9 mouse cellular contexts compared by ENCODE assay signal in the genomic region with DNA sequence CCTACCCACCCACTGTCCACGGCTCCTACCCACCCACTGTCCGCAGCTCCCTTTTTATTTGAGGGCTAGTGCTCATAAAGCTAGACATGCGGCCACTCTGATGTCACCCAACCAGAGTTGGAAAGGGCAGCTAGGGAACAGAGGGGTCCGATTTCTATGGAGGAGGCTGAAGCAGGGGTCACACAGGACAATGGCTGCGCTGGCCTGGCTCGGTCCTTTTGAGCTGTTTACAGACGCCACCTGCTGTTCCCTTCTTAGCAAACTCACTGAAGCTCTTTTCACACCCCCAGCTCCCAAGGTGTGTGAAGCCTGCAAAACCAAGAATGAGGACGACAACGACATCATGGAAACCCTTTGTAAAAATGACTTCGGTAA. TPM values are rescaled to one million over a fixed set of nuclear protein-coding genes. Genes with fewer than 3 reads are reported as not detected.
DNase-seq lines count a peak whose midpoint lies in the region; ATAC-seq and TF ChIP-seq lines count a peak whose summit lies in the region.
"Had no signal": no experiment of that assay in that cellular context is flagged by ENCODE, and none has a peak within 500 bp of the region (broad histone marks: within the 10 kb centered on the region; RNA-seq: fewer than 3 reads in every experiment).

No protein-coding gene starts in this region.

- no peaks in the 10 kb centered on the region for H3K9me3 ChIP-seq in heart, embryonic 11.5 days (replicated peaks; ENCODE audit: control insufficient read depth, low read length)
- H3K9me3 ChIP-seq in heart, embryonic 10.5 days: no peaks in the 10 kb centered on the region
- no peaks in the 10 kb centered on the region for H3K9me3 ChIP-seq in hindbrain, embryonic 10.5 days
- H3K9me3 ChIP-seq in midbrain, embryonic 12.5 days: no peaks in the 10 kb centered on the region

- no peak for TF ChIP-seq POLR2A in brain, embryonic 14.5 days (IDR thresholded peaks at IDR 0.05; ENCODE audit: borderline replicate concordance, extremely low read depth, insufficient read depth, insufficient read length, poor library complexity, severe bottlenecking)

- no peak for DNase-seq in heart, embryonic 10.5 days (ENCODE audit: low spot score)
- DNase-seq in brain, embryonic 14.5 days (ENCODE audit: low read depth): peak; percentile 67
- peak; percentile 77 for DNase-seq in hindbrain, embryonic 10.5 days (ENCODE audit: low spot score)
- no peak for DNase-seq in MN1 (ENCODE audit: low spot score)
- no peak for DNase-seq in spleen, postnatal 10 days (ENCODE audit: low spot score in 2 of 2)
- DNase-seq in cerebellum, adult 8-10 months: no peak
- DNase-seq: adrenal gland, postnatal 14 days had no signal

- peaks cover 7% of the 10 kb centered on the region; the same call in 1 of the 2 replicates for H3K4me1 ChIP-seq in heart, embryonic 11.5 days (ENCODE audit: control insufficient read depth, insufficient read depth, low read length)
- H3K4me1 ChIP-seq in heart, embryonic 10.5 days: peaks cover 34% of the 10 kb centered on the region
- peaks cover 71% of the 10 kb centered on the region for H3K4me1 ChIP-seq in hindbrain, embryonic 10.5 days (replicated peaks)
- H3K4me1 ChIP-seq in midbrain, embryonic 12.5 days: peaks cover 39% of the 10 kb centered on the region

- TF ChIP-seq CTCF in brain, embryonic 14.5 days (IDR thresholded peaks at IDR 0.05; ENCODE audit: borderline replicate concordance, extremely low read depth, insufficient read depth, insufficient read length): peak; percentile 19; the same call in 1 of the 2 replicates

- no peak overlapping the region for H3K9ac ChIP-seq in heart, embryonic 11.5 days (ENCODE audit: low read depth, low read length)
- peak overlapping the region; percentile 44; the same call in 1 of the 2 replicates for H3K9ac ChIP-seq in midbrain, embryonic 12.5 days (replicated peaks)

- H3K4me2 ChIP-seq in heart, embryonic 11.5 days: peak overlapping the region; percentile 23; the same call in 1 of the 2 replicates
- H3K4me2 ChIP-seq in midbrain, embryonic 12.5 days (replicated peaks): peak overlapping the region; percentile 86

- 20% methylated on average over 10 of the region's 10 CpGs for WGBS in heart, embryonic 11.5 days (ENCODE audit: insufficient replicate concordance)
- WGBS in heart, embryonic 10.5 days: 22% methylated on average over 10 of the region's 10 CpGs
- 8% methylated on average over 10 of the region's 10 CpGs for WGBS in hindbrain, embryonic 10.5 days
- 2% methylated on average over 10 of the region's 10 CpGs for WGBS in midbrain, embryonic 12.5 days

- H3K4me3 ChIP-seq in heart, embryonic 11.5 days (ENCODE audit: low read depth, low read length): no peak overlapping the region
- no peak overlapping the region for H3K4me3 ChIP-seq in heart, embryonic 10.5 days
- H3K4me3 ChIP-seq in hindbrain, embryonic 10.5 days: peak overlapping the region; percentile 79
- peak overlapping the region; percentile 68 for H3K4me3 ChIP-seq in midbrain, embryonic 12.5 days

- peaks cover 36% of the 10 kb centered on the region for H3K27me3 ChIP-seq in heart, embryonic 11.5 days (ENCODE audit: control insufficient read depth, insufficient read depth, low read length)
- H3K27me3 ChIP-seq in heart, embryonic 10.5 days (ENCODE audit: insufficient read depth, poor library complexity, severe bottlenecking): peaks cover 48% of the 10 kb centered on the region
- peaks cover 12% of the 10 kb centered on the region for H3K27me3 ChIP-seq in hindbrain, embryonic 10.5 days (ENCODE audit: insufficient read depth, poor library complexity, severe bottlenecking)
- H3K27me3 ChIP-seq in midbrain, embryonic 12.5 days: peaks cover 7% of the 10 kb centered on the region; the same call in 1 of the 2 replicates

- H3K36me3 ChIP-seq in heart, embryonic 11.5 days (ENCODE audit: control insufficient read depth, insufficient read depth, low read length): no peaks in the 10 kb centered on the region
- H3K36me3 ChIP-seq in heart, embryonic 10.5 days: no peaks in the 10 kb centered on the region
- H3K36me3 ChIP-seq in hindbrain, embryonic 10.5 days: peaks cover 52% of the 10 kb centered on the region
- H3K36me3 ChIP-seq in midbrain, embryonic 12.5 days: peaks cover 35% of the 10 kb centered on the region

- no peak for ATAC-seq in heart, embryonic 11.5 days (replicated peaks; ENCODE audit: insufficient number of reproducible peaks, low FRiP score, low TSS enrichment)
- ATAC-seq in midbrain, embryonic 12.5 days (ENCODE audit: low FRiP score, low read depth): no peak

- H3K27ac ChIP-seq in heart, embryonic 11.5 days (ENCODE audit: low read depth, low read length): no peak overlapping the region
- no peak overlapping the region for H3K27ac ChIP-seq in heart, embryonic 10.5 days
- H3K27ac ChIP-seq in hindbrain, embryonic 10.5 days: peak overlapping the region; percentile 94
- peak overlapping the region; percentile 11 for H3K27ac ChIP-seq in midbrain, embryonic 12.5 days (replicated peaks)

RNA-seq across cellular contexts. Expression of a gene that starts 2.9 kb away (rescaled TPM):
- 32.6 and 34.2 TPM in 2 replicates for polyA plus RNA-seq in heart, embryonic 11.5 days (2014; fragmentation: Nextera tagmentation; extraction: Ambion mirVana)
- polyA plus RNA-seq in heart, embryonic 10.5 days (2016; fragmentation: Nextera tagmentation; extraction: Ambion mirVana): 6.9 and 27.2 TPM in 2 replicates
- polyA plus RNA-seq in brain, embryonic 14.5 days (2012; rRNA removed): 88.4 and 106 TPM in 2 replicates
- polyA plus RNA-seq in hindbrain, embryonic 10.5 days (2016; fragmentation: Nextera tagmentation; extraction: Ambion mirVana): 166 and 251 TPM in 2 replicates
- polyA plus RNA-seq in midbrain, embryonic 12.5 days (2016; fragmentation: Nextera tagmentation; extraction: Ambion mirVana): 88.5 and 92.4 TPM in 2 replicates

Comparison
In these comparisons a context has a peak if more than half of its experiments do, and no peak if none do; other contexts are left out.
1. H3K27ac ChIP-seq: peak in hindbrain, embryonic 10.5 days (single experiment) and midbrain, embryonic 12.5 days (single experiment); none in heart, embryonic 11.5 days (single experiment) and heart, embryonic 10.5 days (single experiment).
2. H3K4me3 ChIP-seq: peak in hindbrain, embryonic 10.5 days (single experiment) and midbrain, embryonic 12.5 days (single experiment); none in heart, embryonic 11.5 days (single experiment) and heart, embryonic 10.5 days (single experiment).
3. DNase-seq: peak in brain, embryonic 14.5 days (single experiment) and hindbrain, embryonic 10.5 days (single experiment); none in heart, embryonic 10.5 days (single experiment), MN1 (single experiment), spleen, postnatal 10 days (0 of 2) and cerebellum, adult 8-10 months (single experiment).